Mouse (Mus musculus) liver, adult 2 months (tissue): Measurements from ENCODE around the gene Slc46a3. TPM values are rescaled to one million over a fixed set of nuclear protein-coding genes. Genes with fewer than 3 reads are reported as not detected.

Experiments used
- DNase-seq: peaks from one replicate; pipeline ENCODE4 v3.0.0-alpha.2; 2011; ENCODE audit warnings: low read depth, low spot score; ENCODE audit errors: extremely low read depth
- H3K27ac ChIP-seq: fragments of 200-500 bp; replicated peaks from 2 replicates; pipeline ENCODE4 v1.5.1; 2012; ENCODE audit warnings: low read depth, mild to moderate bottlenecking, control low read depth, inconsistent platforms, low read length; ENCODE audit not compliant: insufficient read depth
- H3K27me3 ChIP-seq: fragments of 200-500 bp; 2 replicates; pipeline ENCODE4 v1.6.1; 2012; ENCODE audit warnings: mild to moderate bottlenecking, moderate library complexity, low read length, inconsistent platforms; ENCODE audit not compliant: control insufficient read depth, insufficient read depth
- H3K36me3 ChIP-seq: fragments of 200-500 bp; 2 replicates; pipeline ENCODE4 v1.6.1; 2012; ENCODE audit warnings: low read length, inconsistent platforms; ENCODE audit not compliant: control insufficient read depth, insufficient read depth
- H3K4me1 ChIP-seq: fragments of 200-500 bp; 2 replicates; pipeline ENCODE4 v1.6.1; 2011; ENCODE audit warnings: low read length; ENCODE audit not compliant: control insufficient read depth, insufficient read depth
- H3K4me3 ChIP-seq: fragments of 200-500 bp; 2 replicates; pipeline ENCODE4 v1.5.1; 2011; ENCODE audit warnings: low read depth, mild to moderate bottlenecking, control low read depth, low read length, moderate library complexity; ENCODE audit not compliant: insufficient read depth
- H3K79me2 ChIP-seq: fragments of 200-500 bp; 2 replicates; pipeline ENCODE4 v1.6.1; 2012; ENCODE audit warnings: inconsistent platforms, mild to moderate bottlenecking, low read length, moderate library complexity; ENCODE audit not compliant: control insufficient read depth, insufficient read depth
- H3K9ac ChIP-seq: fragments of 200-500 bp; 2 replicates; pipeline ENCODE4 v1.6.1; 2012; ENCODE audit warnings: low read depth, mild to moderate bottlenecking, control low read depth, inconsistent platforms, low read length
- CTCF ChIP-seq: fragments of 200-500 bp; IDR thresholded peaks from 2 replicates; pipeline ENCODE4 v1.5.1; 2011; ENCODE audit warnings: low read depth, low read length, control low read depth
- POLR2A ChIP-seq: fragments of 200-500 bp; IDR thresholded peaks from 2 replicates; pipeline ENCODE4 v1.6.1; 2011; ENCODE audit warnings: low read length, control low read depth; ENCODE audit not compliant: insufficient read depth; ENCODE audit errors: extremely low read depth
- WGBS: fragments of 180-500 bp; shearing (Covaris S2); methylation state at CpG from one replicate; pipeline ENCODE4 v1.1.7; 2018; 5-methylcytosine and 5-hydroxymethylcytosine counted together
- polyA plus RNA-seq: library from polyadenylated mRNA; depleted of rRNA; stranded (reverse); fragments of >200 nt; gene quantifications from 2 replicates; pipeline ENCODE4 v1.2.3, GENCODE M21; 2012
- total RNA-seq: library from RNA; depleted of rRNA; stranded (reverse); fragments of >200 nt; gene quantifications from 2 replicates; pipeline ENCODE4 v1.2.3, GENCODE M21; 2014

The Slc46a3 gene
- total and polyA plus RNA-seq, 2 experiments = 58.3 to 88.3 TPM

GRCm38 (mm10) chr5:147877520-147877919 lies 17.1 kb downstream of the Slc46a3 start:
- no peaks in the 10 kb centered on the region for H3K79me2 ChIP-seq
- peaks cover 6% of the 10 kb centered on the region for H3K4me1 ChIP-seq
- no peak overlapping the region for H3K27ac ChIP-seq
- H3K27me3 ChIP-seq = no peaks in the 10 kb centered on the region
- H3K9ac ChIP-seq = no peak overlapping the region
- H3K36me3 ChIP-seq = peaks cover 46% of the 10 kb centered on the region
- peak; percentile 73 for TF ChIP-seq CTCF
- TF ChIP-seq POLR2A = no peak
- WGBS = 81% methylated on average over 6 of the region's 6 CpGs
- H3K4me3 ChIP-seq = no peak overlapping the region
- DNase-seq = no peak

GRCm38 (mm10) chr5:147875210-147875609 lies 19.4 kb downstream of the Slc46a3 start:
- no peak overlapping the region for H3K9ac ChIP-seq
- DNase-seq = no peak
- no peaks in the 10 kb centered on the region for H3K79me2 ChIP-seq
- H3K4me3 ChIP-seq = no peak overlapping the region
- H3K36me3 ChIP-seq = peaks cover 50% of the 10 kb centered on the region
- TF ChIP-seq POLR2A (no peak), CTCF (no peak)
- no peaks in the 10 kb centered on the region for H3K27me3 ChIP-seq
- H3K4me1 ChIP-seq = peaks cover 5% of the 10 kb centered on the region
- 96% methylated on average over 8 of the region's 8 CpGs for WGBS
- no peak overlapping the region for H3K27ac ChIP-seq

GRCm38 (mm10) chr5:147874491-147875065 lies 20.0 kb downstream of the Slc46a3 start:
- Histone ChIP-seq H3K79me2 (no peaks in the 10 kb centered on the region), H3K36me3 (peaks cover 55% of the 10 kb centered on the region), H3K27me3 (no peaks in the 10 kb centered on the region), H3K4me3 (no peak overlapping the region), H3K9ac (no peak overlapping the region), H3K27ac (no peak overlapping the region), H3K4me1 (no peaks in the 10 kb centered on the region)
- peak; percentile 87 for DNase-seq
- 54% methylated on average over 18 of the region's 18 CpGs for WGBS
- TF ChIP-seq CTCF (no peak), POLR2A (no peak)

- WGBS = 80% methylated on average over 15 of the region's 15 CpGs
- H3K4me1 ChIP-seq = no peaks in the 10 kb centered on the region
- no peaks in the 10 kb centered on the region; the same call in 1 of the 2 replicates for H3K79me2 ChIP-seq
- no peak overlapping the region for H3K4me3 ChIP-seq
- no peaks in the 10 kb centered on the region for H3K27me3 ChIP-seq
- no peak for DNase-seq
- peaks cover 44% of the 10 kb centered on the region for H3K36me3 ChIP-seq
- no peak overlapping the region for H3K27ac ChIP-seq
- H3K9ac ChIP-seq = no peak overlapping the region
- TF ChIP-seq CTCF = no peak
Measured at GRCm38 (mm10) chr5:147871091-147871820, 23.4 kb downstream of the Slc46a3 start.

- Histone ChIP-seq H3K9ac (no peak overlapping the region), H3K79me2 (no peaks in the 10 kb centered on the region; the same call in 1 of the 2 replicates), H3K4me3 (no peak overlapping the region), H3K36me3 (peaks cover 37% of the 10 kb centered on the region), H3K27ac (no peak overlapping the region), H3K27me3 (no peaks in the 10 kb centered on the region), H3K4me1 (no peaks in the 10 kb centered on the region)
- DNase-seq = no peak
- TF ChIP-seq CTCF (no peak), POLR2A (no peak)
- 73% methylated on average over 1 of the region's 1 CpGs for WGBS
Measured at GRCm38 (mm10) chr5:147870296-147870695, 24.3 kb downstream of the Slc46a3 start.

GRCm38 (mm10) chr5:147869568-147869967 lies 25.0 kb downstream of the Slc46a3 start:
- peaks cover 3% of the 10 kb centered on the region; the same call in 1 of the 2 replicates for H3K79me2 ChIP-seq
- 81% methylated on average over 6 of the region's 6 CpGs for WGBS
- TF ChIP-seq POLR2A = no peak
- no peak for TF ChIP-seq CTCF

More at GRCm38 (mm10) chr5:147869568-147869967, 25.0 kb downstream of the Slc46a3 start:
- no peak for DNase-seq
- Histone ChIP-seq H3K36me3 (peaks cover 39% of the 10 kb centered on the region), H3K27ac (no peak overlapping the region), H3K27me3 (no peaks in the 10 kb centered on the region), H3K4me3 (no peak overlapping the region), H3K4me1 (no peaks in the 10 kb centered on the region), H3K9ac (no peak overlapping the region)
